Mouse (Mus musculus): ENCODE results near the gene Rprd1b. TPM values are rescaled to one million over a fixed set of nuclear protein-coding genes. Genes with fewer than 3 reads are reported as not detected.
A peak's percentile ranks its signal among the peaks of the same experiment; 100 is the strongest.

Rprd1b gene
- total RNA-seq (2021): 10 to 100 TPM; 26.1 to 33.0 TPM
- long read RNA-seq, experiment 1, full-length matches to known transcripts: 18 of 40 reads
- long read RNA-seq, experiment 1, partial matches to known transcripts: 0 of 40 reads
- long read RNA-seq, experiment 1, other reads (novel, unspliced or antisense): 22 of 40 reads
- long read RNA-seq, experiment 2, full-length matches to known transcripts: 7 of 22 reads
- long read RNA-seq, experiment 2, partial matches to known transcripts: 0 of 22 reads
- long read RNA-seq, experiment 2, other reads (novel, unspliced or antisense): 15 of 22 reads

DNA sequence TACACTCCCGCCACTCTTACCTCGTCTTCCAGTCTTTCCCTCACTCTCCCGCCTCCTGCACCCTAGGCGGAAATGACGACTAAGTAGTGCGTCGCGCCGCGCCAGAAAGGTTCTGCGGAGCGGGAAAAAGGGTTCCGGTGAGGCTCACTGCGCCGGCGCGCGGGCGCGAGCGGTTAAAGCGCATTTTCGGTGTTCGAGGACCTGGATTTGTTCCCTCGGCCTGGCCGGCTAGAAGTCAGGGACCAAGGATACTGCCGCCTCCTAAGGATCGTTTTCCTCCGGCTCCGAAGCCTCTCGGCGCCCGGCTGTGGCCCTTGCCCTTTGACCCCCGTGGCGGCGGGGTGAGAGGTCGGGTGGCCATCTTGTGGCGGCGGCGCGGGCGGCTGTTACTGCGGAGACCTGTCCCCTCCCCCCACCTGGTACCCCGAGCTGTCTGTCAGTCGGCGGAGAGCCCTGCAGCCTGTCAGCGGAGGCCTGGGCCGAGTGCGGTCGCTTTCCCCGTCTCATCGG lies at the start of gene Rprd1b, which contains the start of gene Tti1:
TSS of gene Rprd1b (plus strand) at position 144 of the 510 bp plus-strand sequence.
TSS of gene Tti1 (minus strand) at position 80 of the 510 bp plus-strand sequence.
- peak; percentile 95 to 98 for DNase-seq

DNA sequence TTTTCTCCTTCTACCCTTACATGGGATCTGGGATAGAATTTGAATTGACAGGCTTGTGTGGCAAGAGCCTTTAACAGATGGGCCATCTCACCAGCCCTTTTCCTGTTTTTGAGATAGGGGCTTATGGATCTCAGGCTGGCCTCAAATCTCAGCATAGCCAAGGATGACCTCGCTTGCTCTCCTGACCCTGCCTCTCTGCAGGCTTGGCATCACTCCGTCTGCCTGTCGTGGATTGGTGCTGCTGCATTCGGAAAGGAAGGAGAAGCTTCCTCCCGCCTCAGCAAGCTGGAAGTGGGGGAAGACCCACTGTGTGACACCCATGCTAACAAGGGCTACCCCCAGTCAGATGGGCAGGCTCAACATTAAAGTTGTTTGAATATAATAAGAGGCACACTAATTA lies 49.1 kb upstream of the Rprd1b start:
- DNase-seq: no peak

DNA sequence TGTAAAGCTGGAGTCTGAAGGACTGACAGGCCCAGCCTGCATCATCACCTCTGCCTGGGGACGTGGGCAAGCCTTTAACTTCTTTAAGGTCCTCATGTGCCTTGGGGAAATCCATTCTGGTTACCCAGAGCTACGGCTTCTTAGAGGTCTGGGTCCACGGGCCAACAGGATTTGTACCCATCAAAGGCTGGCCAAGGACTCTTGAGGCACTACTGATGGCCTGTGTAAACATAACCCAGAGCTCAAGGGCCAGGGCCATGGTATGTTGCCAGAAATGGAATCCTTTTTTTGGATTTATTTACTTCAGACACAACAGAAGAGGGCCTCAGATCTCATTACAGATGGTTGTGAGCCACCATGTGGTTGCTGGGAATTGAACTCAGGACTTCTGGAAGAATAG lies 45.6 kb upstream of the Rprd1b start:
- DNase-seq: no peak

DNA sequence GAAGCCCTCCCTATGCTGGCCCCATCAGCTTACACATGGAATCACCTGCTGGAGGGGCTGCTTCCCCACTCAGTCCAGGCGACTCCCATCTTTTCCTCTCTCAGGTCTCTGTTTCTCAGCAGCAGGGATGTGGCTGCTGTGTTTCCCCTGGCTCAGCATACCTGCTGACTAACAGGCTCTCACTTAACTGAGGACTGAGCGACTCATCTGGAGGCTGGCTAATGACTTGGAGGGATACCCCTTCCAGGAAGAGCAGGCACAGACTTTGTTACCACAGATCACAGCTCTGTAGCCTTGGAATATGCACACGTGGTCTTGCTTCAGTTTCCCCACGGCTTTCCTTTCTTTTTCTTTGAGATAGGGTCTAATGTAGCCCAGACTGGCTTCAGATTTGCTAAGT lies 45.0 kb upstream of the Rprd1b start:
- DNase-seq: no peak

DNA sequence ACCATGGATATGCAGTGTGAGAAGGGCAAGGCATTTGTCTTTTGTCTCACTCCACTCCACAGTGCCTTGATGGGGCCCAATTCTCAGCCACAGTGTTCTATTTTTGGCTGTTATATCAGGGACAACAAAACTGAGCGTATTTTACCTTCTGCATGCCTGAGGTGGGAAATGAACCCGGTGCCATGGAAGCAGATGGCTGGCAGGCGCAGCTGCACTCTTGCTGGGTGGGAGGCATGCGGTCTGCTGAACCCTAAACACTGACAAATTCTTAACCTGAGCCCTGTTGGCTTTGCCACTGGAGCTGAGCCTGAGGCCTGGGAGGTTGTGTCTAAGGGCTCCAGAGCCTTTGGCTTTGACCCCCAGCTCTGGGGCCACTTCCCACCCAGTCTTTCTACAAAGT lies 42.7 kb upstream of the Rprd1b start:
- no peak for DNase-seq

DNA sequence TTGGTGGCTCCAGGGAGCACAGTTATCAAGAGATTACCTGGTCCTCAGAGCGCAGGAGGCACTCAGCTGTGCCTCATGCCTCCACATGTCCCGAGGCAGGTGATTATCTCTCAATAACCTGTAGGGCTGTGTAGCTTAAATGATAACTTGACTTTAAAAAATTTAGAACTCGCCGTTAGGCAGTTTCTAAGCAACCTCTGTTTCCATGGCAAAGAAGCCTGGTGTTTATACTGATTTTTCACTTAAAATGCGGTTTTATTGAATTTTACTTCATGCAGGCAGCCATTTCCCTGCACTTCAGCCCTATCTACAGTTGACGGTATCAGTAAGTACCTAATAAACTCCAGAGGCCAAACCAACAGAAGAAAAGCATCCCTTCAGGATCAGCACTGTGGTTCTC lies 42.1 kb upstream of the Rprd1b start:
- no peak for DNase-seq

DNA sequence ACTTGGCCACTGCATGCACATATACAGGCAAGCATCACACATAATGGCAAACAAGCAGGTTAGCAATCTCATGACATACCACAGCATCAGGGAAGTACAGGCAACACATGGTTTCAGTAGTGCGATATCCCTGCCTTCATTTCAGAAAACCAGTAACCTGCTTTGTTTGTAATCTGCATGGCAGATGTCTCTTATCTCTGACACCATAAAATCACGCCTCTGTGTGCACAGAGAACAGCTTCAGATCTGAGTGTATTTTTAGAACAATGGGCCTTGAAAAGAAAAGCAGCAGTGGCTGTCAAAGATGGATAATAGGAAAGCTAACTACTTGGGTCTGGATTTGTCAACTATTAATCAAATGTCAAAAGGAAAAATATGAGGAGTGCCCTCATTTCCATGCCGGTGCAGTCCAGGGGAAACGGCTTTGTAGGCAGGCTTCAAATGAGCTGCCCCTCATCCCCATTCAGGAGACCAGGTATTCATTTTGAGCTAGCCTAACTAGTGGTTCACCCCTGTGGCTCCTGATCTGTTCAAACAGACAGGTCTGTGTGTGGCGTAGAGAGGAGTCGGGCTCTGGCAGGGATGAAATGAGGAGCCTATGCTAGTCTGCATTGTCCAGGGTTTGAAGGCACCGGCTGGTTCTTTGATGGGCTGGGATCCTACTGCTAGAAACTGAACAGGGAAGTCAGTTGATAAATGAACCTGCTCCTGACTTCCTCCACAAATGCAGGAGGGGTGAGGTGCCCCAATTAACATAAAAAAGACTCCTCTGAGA lies 39.7 kb upstream of the Rprd1b start:
- no peak for DNase-seq

DNA sequence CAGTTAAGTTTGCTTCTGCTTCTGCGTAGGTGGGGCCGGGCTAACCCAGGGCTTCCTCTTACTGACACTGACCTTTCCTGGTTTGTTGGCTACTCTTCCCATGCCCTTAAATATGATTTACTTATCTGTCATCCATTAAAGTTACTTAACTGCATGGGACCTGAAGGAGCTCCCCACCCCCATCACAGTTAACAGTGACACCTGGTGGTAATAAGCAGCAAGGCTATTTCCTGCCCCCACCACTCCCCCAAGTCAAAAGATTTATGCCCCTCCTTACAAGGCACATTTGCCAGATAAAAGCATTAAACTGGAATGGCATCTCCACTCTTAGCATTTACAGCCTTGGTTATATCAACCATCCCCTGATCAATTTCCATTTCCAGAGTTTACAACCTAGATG lies 38.4 kb upstream of the Rprd1b start:
- DNase-seq: peak in 1 of 2 experiments; percentile 17

DNA sequence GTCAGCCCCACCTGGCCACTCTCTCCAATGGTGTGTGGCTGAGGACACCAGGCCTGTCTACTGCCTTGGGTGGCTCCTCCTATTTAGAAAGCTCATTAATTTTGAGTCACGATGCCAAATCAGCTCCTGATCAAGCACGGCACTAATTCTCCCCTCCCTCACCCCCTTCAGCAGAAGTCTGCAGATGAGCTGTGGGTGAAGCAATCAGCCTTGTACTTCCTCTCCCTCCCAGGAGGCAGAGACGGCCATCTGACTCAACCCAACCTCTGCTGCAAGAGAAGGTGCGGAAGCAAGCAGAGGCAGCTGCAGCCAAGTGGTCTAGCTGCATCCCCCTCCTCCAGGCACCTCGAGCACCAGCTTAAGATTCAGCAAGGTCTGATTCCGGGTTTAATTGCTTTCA lies 37.3 kb upstream of the Rprd1b start:
- DNase-seq: no peak

DNA sequence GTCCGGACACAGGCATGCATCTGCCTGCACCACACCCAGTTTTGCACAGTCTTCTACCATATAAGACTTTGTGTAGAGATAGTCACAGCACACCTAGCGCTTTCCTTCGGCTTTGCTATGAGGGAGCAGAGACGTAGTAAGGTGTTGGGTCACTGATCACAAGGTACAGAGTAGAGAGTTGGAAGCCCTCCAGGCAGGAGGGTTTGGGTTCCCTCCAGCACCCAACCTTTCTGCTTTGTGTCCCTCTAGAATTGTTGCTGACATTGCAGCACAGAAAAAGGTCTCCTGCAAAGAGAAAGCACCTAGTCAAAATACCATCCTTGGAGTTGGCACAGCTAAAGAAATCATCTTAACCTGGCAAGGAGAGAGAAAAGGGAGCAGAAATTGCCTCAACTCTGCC lies 35.8 kb upstream of the Rprd1b start:
- no peak for DNase-seq

DNA sequence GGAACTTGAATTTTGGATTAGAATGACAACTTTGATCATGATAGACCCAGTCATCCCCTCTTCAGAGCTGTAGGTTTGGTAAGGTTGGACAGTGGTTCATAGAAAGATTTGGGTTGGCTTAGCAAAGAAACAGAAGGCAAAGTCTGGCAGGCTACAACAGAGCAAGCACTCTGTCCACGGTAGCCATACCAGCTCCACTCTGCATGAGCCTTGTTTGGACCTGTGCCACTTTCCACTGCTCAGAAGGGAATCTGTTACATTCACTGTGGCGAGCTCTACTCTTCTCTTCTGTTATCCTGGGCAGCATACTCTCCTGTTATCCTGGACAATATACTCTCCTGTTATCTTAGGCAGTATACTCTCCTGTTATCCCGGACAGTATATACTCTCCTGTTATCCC lies 29.5 kb upstream of the Rprd1b start:
- DNase-seq: peak; percentile 14 to 39

DNA sequence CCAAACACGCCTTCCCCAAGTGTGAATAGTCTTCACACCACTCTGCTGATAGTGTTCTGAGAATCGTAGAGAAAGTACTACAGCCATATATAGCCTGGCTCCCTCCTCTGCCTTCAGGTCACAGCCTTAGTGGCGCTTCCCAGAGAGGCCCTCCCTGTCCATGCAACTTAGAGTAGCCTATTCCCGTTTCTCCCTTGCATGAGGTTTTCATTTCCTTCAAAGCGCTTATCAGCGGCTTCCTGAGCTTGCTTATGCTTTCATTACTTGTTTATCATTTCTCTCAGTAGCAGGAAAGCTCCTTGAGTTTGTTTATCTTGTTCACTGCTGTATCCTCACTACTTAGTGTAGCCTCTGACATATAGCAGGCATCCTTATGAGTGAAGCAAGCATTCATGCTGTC lies 23.7 kb upstream of the Rprd1b start:
- peak in 1 of 2 experiments; percentile 14 for DNase-seq

DNA sequence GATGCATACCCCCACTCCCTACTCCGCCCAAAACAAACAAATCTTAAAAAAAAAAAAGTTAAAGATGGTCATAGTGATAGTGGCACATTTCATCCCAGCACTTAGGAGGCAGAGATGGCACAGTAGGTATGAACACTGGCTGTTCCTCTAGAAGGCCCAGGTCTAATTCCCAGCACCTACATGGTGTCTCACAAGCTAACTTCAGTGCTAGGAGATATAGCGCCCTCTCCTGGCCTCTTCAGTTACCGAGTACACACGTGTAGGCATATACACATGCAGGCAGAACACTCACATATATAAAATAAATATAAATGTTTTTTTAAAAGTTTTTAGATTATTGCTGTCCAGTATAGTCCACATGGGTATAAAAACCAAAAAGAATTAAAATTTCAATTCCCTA lies 22.7 kb upstream of the Rprd1b start:
- no peak for DNase-seq

DNA sequence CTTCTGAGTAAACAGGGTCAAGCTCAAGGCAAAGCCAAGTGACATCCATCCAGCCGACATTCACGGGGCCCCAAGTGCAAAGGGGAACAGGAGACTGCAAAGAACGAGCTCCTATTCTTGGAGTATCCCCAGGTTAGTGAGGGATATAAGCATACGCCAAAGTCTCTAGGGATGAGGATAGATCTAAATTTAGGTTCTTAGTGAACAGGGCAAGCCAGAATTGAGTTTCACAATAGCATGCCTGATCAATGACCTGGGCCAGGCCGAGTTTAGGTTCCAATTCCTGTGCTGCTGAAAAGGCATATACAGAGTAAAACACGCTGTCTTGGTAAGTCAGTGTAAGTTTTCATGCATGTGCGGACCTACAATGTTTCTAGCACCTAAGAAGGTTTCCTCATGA lies 18.9 kb upstream of the Rprd1b start:
- peak; percentile 19 to 32 for DNase-seq

DNA sequence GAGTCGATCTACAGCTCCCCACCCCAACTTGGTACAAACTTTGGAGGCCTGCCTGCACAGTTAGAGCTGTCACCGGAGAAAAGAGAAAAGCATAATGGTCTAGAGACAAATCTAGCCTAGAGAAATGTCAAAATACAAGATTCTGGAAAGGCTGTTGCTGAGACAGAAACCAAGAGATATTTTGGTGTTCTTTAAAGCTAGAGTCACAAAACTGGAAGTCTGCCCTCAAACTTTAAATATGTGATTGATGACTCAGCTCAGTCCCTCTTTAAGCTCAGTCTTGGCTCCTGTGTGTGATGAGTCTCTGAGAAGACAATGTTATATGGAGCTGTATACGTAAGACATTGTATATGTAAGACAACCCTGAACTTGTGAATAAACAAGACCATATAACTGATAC lies 15.7 kb upstream of the Rprd1b start:
- no peak for DNase-seq

DNA sequence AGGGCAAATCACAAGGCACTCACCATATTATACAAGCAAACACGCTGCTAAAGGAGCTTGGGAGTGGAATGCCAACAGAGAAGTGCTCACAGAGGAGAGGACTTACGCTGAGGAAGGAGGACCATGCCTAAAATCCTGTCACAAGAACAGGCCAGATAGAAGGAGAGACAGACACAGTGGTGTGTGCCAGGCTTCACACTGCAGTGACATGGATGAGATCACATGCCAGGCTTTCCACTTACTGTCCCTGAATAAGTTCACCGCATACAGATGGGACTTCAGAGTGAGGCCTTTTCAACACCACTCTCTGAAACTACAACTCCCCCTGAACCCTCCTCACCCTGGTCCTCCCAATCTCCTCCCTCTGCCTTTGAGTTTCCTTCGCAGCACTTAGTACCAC lies 11.0 kb upstream of the Rprd1b start:
- DNase-seq: peak; percentile 37

DNA sequence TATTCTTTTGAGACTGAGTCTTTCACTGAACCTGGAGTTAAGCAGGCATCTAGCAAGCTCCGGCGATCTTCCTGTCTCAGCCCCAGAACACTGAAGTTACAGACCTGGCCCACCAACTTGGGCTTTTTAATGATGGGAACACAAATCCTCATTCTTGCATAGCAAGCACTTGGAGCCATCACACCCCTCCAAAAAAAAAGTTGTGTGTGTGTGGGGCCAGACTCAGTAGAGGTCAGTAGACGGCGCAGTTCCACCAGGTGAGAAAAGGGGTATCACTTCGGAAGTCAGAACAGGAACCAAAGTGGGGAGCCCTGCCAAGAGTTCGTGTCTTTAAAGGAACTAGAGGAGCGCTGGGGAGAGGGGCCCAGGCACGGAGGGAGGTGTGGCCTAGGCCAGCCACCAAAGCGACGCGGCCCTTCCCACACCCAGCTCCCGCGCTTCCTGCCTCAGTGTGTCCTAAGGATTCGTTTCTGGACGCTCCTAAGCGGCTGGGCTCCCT lies 393 bp upstream of the Rprd1b start:
- no peak for DNase-seq

DNA sequence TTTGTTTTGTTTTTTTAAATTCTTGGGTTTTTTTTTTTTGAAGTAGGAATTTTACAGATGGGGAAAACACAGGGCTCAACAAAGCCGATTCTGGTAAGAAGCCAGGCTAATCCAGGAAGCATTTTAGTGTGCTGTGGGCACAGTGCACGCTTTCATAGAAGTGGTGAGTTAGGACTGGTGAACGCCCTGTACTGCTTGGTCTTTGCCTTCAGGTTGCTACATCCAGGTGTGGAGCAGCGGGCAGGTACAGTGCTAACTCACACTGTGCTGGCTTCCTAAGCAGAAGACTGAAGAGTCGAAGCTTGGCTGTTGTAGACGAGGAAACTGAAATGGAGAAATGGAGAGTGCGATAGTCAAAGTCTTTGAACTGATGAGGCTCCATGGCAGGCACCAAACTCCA lies 1.7 kb downstream of the Rprd1b start:
- DNase-seq: no peak

DNA sequence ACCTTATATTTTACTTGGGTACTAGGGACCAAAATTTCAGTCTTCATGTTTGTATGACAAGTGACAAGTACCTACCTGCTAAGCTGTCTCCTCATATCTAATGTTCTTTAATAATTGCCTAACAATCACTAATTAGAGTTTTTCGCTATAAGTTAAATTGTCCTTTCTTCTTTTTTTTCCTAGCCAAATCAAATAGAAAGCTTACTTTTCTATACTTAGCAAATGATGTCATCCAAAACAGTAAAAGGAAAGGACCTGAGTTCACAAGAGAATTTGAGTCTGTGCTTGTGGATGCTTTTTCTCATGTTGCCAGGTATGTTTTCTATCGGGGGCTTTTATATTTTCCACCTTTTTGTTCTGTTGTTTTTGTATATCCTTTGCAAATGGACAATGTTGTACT lies 7.5 kb downstream of the Rprd1b start:
- DNase-seq: no peak

DNA sequence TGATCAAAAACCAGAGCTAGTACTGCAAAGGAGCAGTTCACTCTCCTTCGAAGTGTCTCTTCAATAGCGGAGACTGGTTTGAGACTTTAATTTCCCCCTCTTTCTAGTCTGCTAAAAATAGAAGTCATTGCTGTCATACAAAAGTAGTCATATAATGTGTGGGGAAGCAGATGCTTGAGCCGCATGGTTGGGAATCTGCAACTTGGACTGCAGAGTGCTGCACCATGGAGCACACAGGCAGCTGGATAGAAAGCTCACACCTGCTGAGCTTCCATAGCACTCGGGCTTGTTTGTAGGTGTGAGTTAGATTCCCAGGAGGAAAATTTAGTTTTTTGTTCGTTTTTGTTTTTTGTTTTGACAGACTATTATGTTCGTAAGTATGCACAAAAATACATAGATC lies 8.1 kb downstream of the Rprd1b start:
- DNase-seq: no peak

DNA sequence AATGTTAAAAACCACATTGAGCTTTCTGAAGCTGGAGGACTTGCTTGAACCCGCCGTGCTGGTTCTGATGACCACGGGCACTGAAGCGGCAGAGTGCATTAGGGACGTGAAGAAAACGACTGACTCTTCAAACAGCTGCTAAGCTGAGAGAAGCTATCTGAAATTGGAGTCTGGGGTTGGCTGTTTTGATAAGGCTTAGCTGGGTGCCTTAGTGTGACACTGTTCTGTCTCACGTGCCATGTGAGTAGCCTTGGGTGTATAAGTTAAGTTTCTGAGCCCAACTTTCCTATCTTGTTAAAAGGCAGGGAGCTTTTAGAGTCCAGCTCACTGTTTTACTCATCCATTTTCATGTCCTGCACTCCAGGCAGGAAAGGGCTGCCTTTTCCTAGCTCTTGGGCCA lies 8.7 kb downstream of the Rprd1b start:
- DNase-seq: no peak

DNA sequence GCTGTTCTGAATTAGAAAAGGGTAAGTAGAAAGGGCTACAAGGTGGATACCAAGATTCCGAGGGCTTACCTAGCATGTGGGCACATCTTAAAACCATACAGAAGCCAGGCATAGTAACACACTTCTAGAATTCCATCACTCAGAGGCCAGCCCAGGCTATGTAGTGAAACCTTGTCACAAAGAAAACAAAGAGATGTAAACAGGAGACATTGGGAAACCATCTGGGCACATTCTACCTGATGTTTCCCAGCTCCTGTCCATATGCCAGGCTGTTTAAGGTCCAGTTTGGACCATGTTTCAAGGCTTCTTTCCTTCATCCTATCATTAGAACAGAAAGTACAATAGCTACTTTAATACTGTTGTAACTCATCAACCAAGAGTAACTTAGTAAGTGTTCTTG lies 9.3 kb downstream of the Rprd1b start:
- DNase-seq: no peak

DNA sequence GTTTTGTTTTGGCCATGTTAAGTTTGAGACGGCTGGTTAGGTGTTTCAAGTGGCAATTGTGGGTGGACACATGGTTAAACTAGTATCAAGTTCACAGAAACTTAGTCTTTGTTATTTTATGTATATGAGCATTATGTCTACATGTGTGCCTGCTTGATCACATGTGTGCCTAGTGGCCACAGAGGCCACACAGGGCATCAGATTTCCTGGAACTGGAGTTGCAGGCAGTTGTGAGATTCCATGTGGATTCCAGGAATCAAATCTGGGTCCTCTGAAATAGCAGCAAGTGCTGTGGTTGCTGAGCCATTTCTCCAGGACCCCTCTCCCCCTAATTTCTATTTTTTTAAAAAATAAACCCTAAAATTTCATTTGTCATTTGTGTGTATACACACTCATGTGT lies 11.4 kb downstream of the Rprd1b start:
- no peak for DNase-seq

DNA sequence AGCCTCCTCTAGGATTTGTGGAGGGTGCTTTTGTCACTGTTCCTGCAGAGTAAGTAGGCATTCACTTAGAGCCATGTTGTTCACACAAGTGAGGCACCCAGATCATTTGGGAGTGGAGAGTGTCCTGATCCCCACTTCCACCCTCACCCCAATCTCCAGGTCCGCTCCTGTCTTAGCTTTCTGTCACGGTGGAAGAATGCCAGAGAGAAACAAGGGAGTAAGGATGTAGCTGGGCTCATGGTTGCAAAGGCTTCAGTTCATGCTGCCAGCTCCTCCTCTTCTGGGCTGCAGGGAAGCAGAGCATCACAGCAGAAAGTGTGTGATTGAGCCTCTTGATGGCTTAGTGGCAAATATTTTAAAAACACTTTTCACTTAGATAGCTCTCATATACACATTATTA lies 12.1 kb downstream of the Rprd1b start:
- no peak for DNase-seq
